Comparison of ENCODE assay signal across 8 mouse cellular contexts in the genomic region with DNA sequence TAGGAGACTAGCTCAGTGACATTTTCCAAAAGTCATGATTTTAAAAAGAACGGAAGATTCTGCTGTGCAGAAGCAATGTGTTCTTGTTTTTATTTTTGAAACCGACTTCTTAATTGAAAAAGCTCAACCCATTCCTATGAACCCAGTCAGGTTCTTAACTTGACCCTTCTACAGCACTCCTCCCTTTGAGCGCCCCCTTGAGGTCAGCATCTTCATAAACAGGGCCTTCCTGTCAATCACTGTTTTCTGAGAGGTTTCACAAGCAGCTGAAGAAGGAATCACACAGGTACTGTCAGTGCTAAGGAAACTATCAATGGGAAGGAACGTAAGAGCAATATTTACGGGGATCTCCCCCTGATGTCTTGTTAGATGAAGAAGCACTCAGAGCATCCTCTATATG.
DNase-seq lines count a peak whose midpoint lies in the region; ATAC-seq and TF ChIP-seq lines count a peak whose summit lies in the region.

No protein-coding gene starts in this region.

- peak; percentile 41; the same call in 1 of the 2 replicates for TF ChIP-seq CTCF in brain, embryonic 14.5 days (IDR thresholded peaks at IDR 0.05; ENCODE audit: borderline replicate concordance, extremely low read depth, insufficient read depth, insufficient read length)
- TF ChIP-seq CTCF in kidney, postnatal 0 days (IDR thresholded peaks at IDR 0.05; ENCODE audit: low read depth) = peak; percentile 58
- TF ChIP-seq CTCF in stomach, postnatal 0 days (IDR thresholded peaks at IDR 0.05; ENCODE audit: low read depth) = peak; percentile 69

- WGBS in heart, embryonic 11.5 days (ENCODE audit: insufficient replicate concordance) = 62% methylated on average over 5 of the region's 5 CpGs
- WGBS in kidney, postnatal 0 days = 78% methylated on average over 5 of the region's 5 CpGs
- 71% methylated on average over 5 of the region's 5 CpGs for WGBS in stomach, postnatal 0 days
- WGBS in forebrain, embryonic 13.5 days = 71% methylated on average over 5 of the region's 5 CpGs

- H3K27me3 ChIP-seq in heart, embryonic 11.5 days (ENCODE audit: control insufficient read depth, insufficient read depth, low read length) = no peaks in the 10 kb centered on the region
- no peaks in the 10 kb centered on the region for H3K27me3 ChIP-seq in kidney, postnatal 0 days (ENCODE audit: insufficient read depth, low read length)
- H3K27me3 ChIP-seq in stomach, postnatal 0 days (ENCODE audit: control insufficient read depth, insufficient read depth, low read length) = no peaks in the 10 kb centered on the region
- no peaks in the 10 kb centered on the region for H3K27me3 ChIP-seq in forebrain, embryonic 13.5 days

- TF ChIP-seq EP300 in stomach, postnatal 0 days (optimal IDR thresholded peaks at IDR 0.05) = no peak

- H3K4me2 ChIP-seq in heart, embryonic 11.5 days = no peak overlapping the region
- H3K4me2 ChIP-seq in kidney, postnatal 0 days (ENCODE audit: low read length) = no peak overlapping the region
- no peak overlapping the region for H3K4me2 ChIP-seq in stomach, postnatal 0 days (replicated peaks; ENCODE audit: low read depth)
- H3K4me2 ChIP-seq in forebrain, embryonic 13.5 days = no peak overlapping the region

- no peaks in the 10 kb centered on the region for H3K4me1 ChIP-seq in heart, embryonic 11.5 days (ENCODE audit: control insufficient read depth, insufficient read depth, low read length)
- H3K4me1 ChIP-seq in kidney, postnatal 0 days (replicated peaks; ENCODE audit: insufficient read depth, low read length) = no peaks in the 10 kb centered on the region
- no peaks in the 10 kb centered on the region for H3K4me1 ChIP-seq in stomach, postnatal 0 days (replicated peaks; ENCODE audit: control insufficient read depth, insufficient read depth)
- peaks cover 12% of the 10 kb centered on the region for H3K4me1 ChIP-seq in forebrain, embryonic 13.5 days

- no peaks in the 10 kb centered on the region for H3K36me3 ChIP-seq in heart, embryonic 11.5 days (ENCODE audit: control insufficient read depth, insufficient read depth, low read length)
- no peaks in the 10 kb centered on the region for H3K36me3 ChIP-seq in kidney, postnatal 0 days (ENCODE audit: insufficient read depth, low read length)
- H3K36me3 ChIP-seq in stomach, postnatal 0 days (ENCODE audit: control insufficient read depth, insufficient read depth, low read length) = no peaks in the 10 kb centered on the region
- H3K36me3 ChIP-seq in forebrain, embryonic 13.5 days (ENCODE audit: poor library complexity, severe bottlenecking) = no peaks in the 10 kb centered on the region

- no peak for TF ChIP-seq POLR2A in brain, embryonic 14.5 days (IDR thresholded peaks at IDR 0.05; ENCODE audit: borderline replicate concordance, extremely low read depth, insufficient read depth, insufficient read length, poor library complexity, severe bottlenecking)

- no peak overlapping the region for H3K4me3 ChIP-seq in heart, embryonic 11.5 days (ENCODE audit: low read depth, low read length)
- H3K4me3 ChIP-seq in kidney, postnatal 0 days (replicated peaks; ENCODE audit: low read depth, low read length) = no peak overlapping the region
- no peak overlapping the region for H3K4me3 ChIP-seq in stomach, postnatal 0 days (ENCODE audit: low read depth, low read length)
- no peak overlapping the region for H3K4me3 ChIP-seq in forebrain, embryonic 13.5 days

- no peaks in the 10 kb centered on the region for H3K9me3 ChIP-seq in heart, embryonic 11.5 days (replicated peaks; ENCODE audit: control insufficient read depth, low read length)
- no peaks in the 10 kb centered on the region for H3K9me3 ChIP-seq in kidney, postnatal 0 days (replicated peaks; ENCODE audit: low read length)
- H3K9me3 ChIP-seq in stomach, postnatal 0 days (ENCODE audit: control insufficient read depth, low read length) = no peaks in the 10 kb centered on the region
- H3K9me3 ChIP-seq in forebrain, embryonic 13.5 days (replicated peaks) = no peaks in the 10 kb centered on the region

- peak; percentile 91 for DNase-seq in heart, adult 11 months
- peak; percentile 24 for DNase-seq in right cerebral cortex, postnatal 4 days
- no peak for DNase-seq in right cerebral cortex, postnatal 25 days
- peak; percentile 45 for DNase-seq in brain, embryonic 14.5 days (ENCODE audit: low read depth)
- no peak for DNase-seq in kidney, postnatal 0 days (ENCODE audit: low spot score)
- peak; percentile 25 for DNase-seq in stomach, postnatal 0 days (ENCODE audit: low spot score)

- no peak for ATAC-seq in heart, embryonic 11.5 days (replicated peaks; ENCODE audit: insufficient number of reproducible peaks, low FRiP score, low TSS enrichment)
- no peak for ATAC-seq in kidney, postnatal 0 days (replicated peaks; ENCODE audit: low FRiP score, low read depth)
- ATAC-seq in stomach, postnatal 0 days (ENCODE audit: low FRiP score, low TSS enrichment) = no peak
- ATAC-seq in forebrain, embryonic 13.5 days = no peak

- H3K9ac ChIP-seq in heart, embryonic 11.5 days (ENCODE audit: low read depth, low read length) = no peak overlapping the region
- no peak overlapping the region for H3K9ac ChIP-seq in kidney, postnatal 0 days (ENCODE audit: low read depth, low read length)
- H3K9ac ChIP-seq in stomach, postnatal 0 days (ENCODE audit: low read length) = no peak overlapping the region
- H3K9ac ChIP-seq in forebrain, embryonic 13.5 days = no peak overlapping the region

- H3K27ac ChIP-seq in heart, embryonic 11.5 days (ENCODE audit: low read depth, low read length) = no peak overlapping the region
- H3K27ac ChIP-seq in kidney, postnatal 0 days = no peak overlapping the region
- H3K27ac ChIP-seq in stomach, postnatal 0 days (replicated peaks) = no peak overlapping the region
- no peak overlapping the region for H3K27ac ChIP-seq in forebrain, embryonic 13.5 days

Comparison
In these comparisons a context has a peak if more than half of its experiments do, and no peak if none do; other contexts are left out.
1. DNase-seq: peak in heart, adult 11 months (single experiment), right cerebral cortex, postnatal 4 days (single experiment), brain, embryonic 14.5 days (single experiment) and stomach, postnatal 0 days (single experiment); none in right cerebral cortex, postnatal 25 days (single experiment) and kidney, postnatal 0 days (single experiment).
2. Peak in every context shown above with its lines, with median percentiles within 50 percentile points of each other: CTCF ChIP-seq.